Mouse (Mus musculus): Measurements from ENCODE around the gene Gm28047.

Gene Gm28047

GRCm38 (mm10) chr15:102517976-102518858 is 106.7 kb downstream of the Gm28047 start, which contains the start of gene Tarbp2:
Gene Tarbp2, plus strand, starts transcription at chr15:102518192.
- peak; percentile 88 for ATAC-seq (ENCODE audit: insufficient number of reproducible peaks, low FRiP score, low TSS enrichment)

GRCm38 (mm10) chr15:102517631-102517975 is 107.3 kb downstream of the Gm28047 start:
- ATAC-seq (ENCODE audit: insufficient number of reproducible peaks, low FRiP score, low TSS enrichment), result no peak

GRCm38 (mm10) chr15:102516728-102517404 is 108.0 kb downstream of the Gm28047 start, which contains the start of gene Map3k12:
Gene Map3k12, minus strand, starts transcription at chr15:102517064.
- ATAC-seq (ENCODE audit: insufficient number of reproducible peaks, low FRiP score, low TSS enrichment), result peak; percentile 11; the same call in 1 of the 2 replicates

GRCm38 (mm10) chr15:102516293-102516692 is 108.6 kb downstream of the Gm28047 start:
- ATAC-seq (ENCODE audit: insufficient number of reproducible peaks, low FRiP score, low TSS enrichment), result no peak

GRCm38 (mm10) chr15:102515791-102516190 is 109.1 kb downstream of the Gm28047 start:
- no peak for ATAC-seq (ENCODE audit: insufficient number of reproducible peaks, low FRiP score, low TSS enrichment)

GRCm38 (mm10) chr15:102515261-102515660 is 109.6 kb downstream of the Gm28047 start:
- no peak for ATAC-seq (ENCODE audit: insufficient number of reproducible peaks, low FRiP score, low TSS enrichment)

GRCm38 (mm10) chr15:102513004-102513403 is 111.9 kb downstream of the Gm28047 start:
- ATAC-seq (ENCODE audit: insufficient number of reproducible peaks, low FRiP score, low TSS enrichment), result no peak

- no peak for ATAC-seq (ENCODE audit: insufficient number of reproducible peaks, low FRiP score, low TSS enrichment)
Observed at GRCm38 (mm10) chr15:102512471-102512870, 112.4 kb downstream of the Gm28047 start.

- ATAC-seq (ENCODE audit: insufficient number of reproducible peaks, low FRiP score, low TSS enrichment), result no peak
Observed at GRCm38 (mm10) chr15:102512010-102512409, 112.9 kb downstream of the Gm28047 start.

GRCm38 (mm10) chr15:102511285-102511833 is 113.5 kb downstream of the Gm28047 start:
- no peak for ATAC-seq (ENCODE audit: insufficient number of reproducible peaks, low FRiP score, low TSS enrichment)

- peak; percentile 72 for ATAC-seq (ENCODE audit: insufficient number of reproducible peaks, low FRiP score, low TSS enrichment)
Observed at GRCm38 (mm10) chr15:102510590-102511284, 114.1 kb downstream of the Gm28047 start.

GRCm38 (mm10) chr15:102510110-102510509 is 114.8 kb downstream of the Gm28047 start:
- 0 out of 2 replicates have a peak, but pooled peaks have one; percentile 11 for ATAC-seq (ENCODE audit: insufficient number of reproducible peaks, low FRiP score, low TSS enrichment)

- ATAC-seq (ENCODE audit: insufficient number of reproducible peaks, low FRiP score, low TSS enrichment), result no peak
Observed at GRCm38 (mm10) chr15:102508336-102508735, 116.5 kb downstream of the Gm28047 start.

- no peak for ATAC-seq (ENCODE audit: insufficient number of reproducible peaks, low FRiP score, low TSS enrichment)
Observed at GRCm38 (mm10) chr15:102507561-102507960, 117.3 kb downstream of the Gm28047 start.

GRCm38 (mm10) chr15:102506864-102507263 is 118.0 kb downstream of the Gm28047 start:
- ATAC-seq (ENCODE audit: insufficient number of reproducible peaks, low FRiP score, low TSS enrichment), result no peak

- no peak for ATAC-seq (ENCODE audit: insufficient number of reproducible peaks, low FRiP score, low TSS enrichment)
Observed at GRCm38 (mm10) chr15:102506464-102506830, 118.4 kb downstream of the Gm28047 start.

- no peak for ATAC-seq (ENCODE audit: insufficient number of reproducible peaks, low FRiP score, low TSS enrichment)
Observed at GRCm38 (mm10) chr15:102505770-102506463, 119.0 kb downstream of the Gm28047 start.

- ATAC-seq (ENCODE audit: insufficient number of reproducible peaks, low FRiP score, low TSS enrichment), result no peak
Observed at GRCm38 (mm10) chr15:102505073-102505769, 119.6 kb downstream of the Gm28047 start.

All from cerebellum, adult (tissue).